Mouse (Mus musculus) cortical plate, adult 2 months (tissue): Measurements from ENCODE around the gene Ppp1r1b.

Experiments used
- CTCF ChIP-seq: fragments of 200-500 bp; IDR thresholded peaks from 2 replicates; pipeline ENCODE4 v1.5.1; 2011; ENCODE audit warnings: mild to moderate bottlenecking, control low read depth, low read length; ENCODE audit not compliant: insufficient read depth; ENCODE audit errors: extremely low read depth
- POLR2A ChIP-seq: fragments of 200-500 bp; IDR thresholded peaks from 2 replicates; pipeline ENCODE4 v1.6.1; 2011; ENCODE audit warnings: mild to moderate bottlenecking, low read length, control low read depth; ENCODE audit not compliant: insufficient read depth; ENCODE audit errors: extremely low read depth

DNA sequence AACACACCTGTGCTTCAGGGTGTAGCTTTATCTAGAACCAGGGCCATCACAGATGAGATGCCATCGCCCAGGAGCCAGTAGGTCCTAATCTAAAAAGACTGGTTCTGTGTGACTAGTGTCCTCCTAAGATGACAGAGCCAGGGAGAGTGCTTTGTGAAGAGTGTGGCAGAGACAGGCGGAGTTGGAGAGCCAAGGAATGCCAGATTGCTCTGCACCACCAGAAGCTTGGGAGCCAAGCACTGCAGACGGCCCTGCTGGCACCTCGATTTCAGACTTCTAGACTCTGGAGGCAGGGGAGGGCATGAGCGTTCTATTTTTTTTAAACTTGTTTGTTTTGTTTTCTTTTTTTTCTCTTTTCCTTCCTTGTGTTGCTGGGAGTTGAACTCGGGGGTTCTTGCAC is 21.1 kb downstream of the Ppp1r1b start:
- TF ChIP-seq POLR2A (no peak), CTCF (no peak)
